Mouse (Mus musculus): ENCODE measurements around the gene Dnajb14. TPM values are rescaled to one million over a fixed set of nuclear protein-coding genes. Genes with fewer than 3 reads are reported as not detected.

Gene Dnajb14
- 1.9 TPM in 2 replicates for polyA plus RNA-seq (2012; rRNA removed)

- 1% methylated on average over 82 of the region's 94 CpGs for WGBS
- Histone ChIP-seq H3K4me1 (ENCODE audit: control insufficient read depth, insufficient read depth, insufficient read length) (peaks cover 5% of the 10 kb centered on the region; the same call in 1 of the 2 replicates), H3K27me3 (ENCODE audit: control insufficient read depth, insufficient read depth, low read length) (no peaks in the 10 kb centered on the region), H3K36me3 (ENCODE audit: control insufficient read depth, insufficient read depth, low read length) (0 out of 2 replicates have a peak, but pooled peaks cover 2% of the 10 kb centered on the region), H3K4me3 (ENCODE audit: extremely low read depth, insufficient read depth, insufficient read length) (peak within 1 kb of the TSS; percentile 74), H3K27ac (ENCODE audit: insufficient read depth, low read length) (peak within 1 kb of the TSS; percentile 84)
- no peak for TF ChIP-seq CTCF (IDR thresholded peaks at IDR 0.05; ENCODE audit: extremely low read depth, insufficient read depth, insufficient read length, insufficient replicate concordance)
- no peak for TF ChIP-seq POLR2A (IDR thresholded peaks at IDR 0.05; ENCODE audit: low read depth, low read length)
- DNase-seq (ENCODE audit: low read depth in 1 of 2, low spot score in 2 of 2): peak in 1 of 2 experiments; percentile 27
Observed at GRCm38 (mm10) chr3:137867437-137868093, at the start of gene Dnajb14. Dnajb14 (plus strand) TSS chr3:137867675.

- no peak overlapping the region for H3K4me3 ChIP-seq (ENCODE audit: extremely low read depth, insufficient read depth, insufficient read length)
- 52% methylated on average over 4 of the region's 4 CpGs for WGBS
- no peak for DNase-seq (ENCODE audit: low read depth in 1 of 2, low spot score in 2 of 2)
- no peaks in the 10 kb centered on the region for H3K36me3 ChIP-seq (ENCODE audit: control insufficient read depth, insufficient read depth, low read length)
- TF ChIP-seq POLR2A (IDR thresholded peaks at IDR 0.05; ENCODE audit: low read depth, low read length): no peak
- TF ChIP-seq CTCF (IDR thresholded peaks at IDR 0.05; ENCODE audit: extremely low read depth, insufficient read depth, insufficient read length, insufficient replicate concordance): no peak
- no peak overlapping the region for H3K27ac ChIP-seq (ENCODE audit: insufficient read depth, low read length)
- peaks cover 3% of the 10 kb centered on the region; the same call in 1 of the 2 replicates for H3K4me1 ChIP-seq (ENCODE audit: control insufficient read depth, insufficient read depth, insufficient read length)
- no peaks in the 10 kb centered on the region for H3K27me3 ChIP-seq (ENCODE audit: control insufficient read depth, insufficient read depth, low read length)
Observed at GRCm38 (mm10) chr3:137818713-137819112, 48.8 kb upstream of the Dnajb14 start.

DNA sequence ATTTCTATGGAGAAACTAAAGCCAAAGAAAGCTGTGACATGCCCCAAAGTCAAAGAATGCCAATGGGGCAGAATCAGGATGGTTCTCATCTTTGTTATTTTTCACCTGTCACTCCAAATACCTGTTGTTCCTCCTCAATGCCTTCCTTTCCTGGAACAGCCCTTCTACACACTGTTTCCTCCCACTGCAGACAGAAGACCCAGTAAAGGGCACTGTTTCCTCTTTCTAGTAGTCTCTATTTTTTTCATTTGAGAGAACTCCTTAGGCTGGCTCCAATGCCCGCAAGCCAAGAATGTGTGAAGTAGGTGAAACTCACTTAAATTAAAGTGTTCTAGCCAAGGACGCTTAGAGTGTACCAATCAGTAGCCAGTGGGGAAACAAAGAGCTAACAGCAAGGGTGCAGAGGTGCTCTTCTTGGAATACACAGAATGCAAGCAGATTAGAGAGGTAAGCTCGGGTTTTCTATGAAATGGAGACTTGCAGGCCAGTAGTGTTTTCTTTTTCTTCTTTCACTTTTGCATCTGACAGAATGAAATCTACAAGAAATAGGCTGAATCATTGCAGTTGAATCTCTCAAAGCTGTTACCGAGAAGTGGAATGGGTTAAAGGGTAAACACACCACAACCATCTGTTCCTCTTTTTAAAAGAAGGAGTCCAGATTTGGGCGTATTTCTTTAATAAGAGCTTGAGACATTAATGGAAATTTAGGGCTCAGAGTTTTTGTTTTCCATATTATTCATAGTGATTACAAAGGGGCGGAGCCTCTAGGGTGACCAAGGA, 46.6 kb upstream of the Dnajb14 start:
- 31% methylated on average over 6 of the region's 6 CpGs for WGBS

DNA sequence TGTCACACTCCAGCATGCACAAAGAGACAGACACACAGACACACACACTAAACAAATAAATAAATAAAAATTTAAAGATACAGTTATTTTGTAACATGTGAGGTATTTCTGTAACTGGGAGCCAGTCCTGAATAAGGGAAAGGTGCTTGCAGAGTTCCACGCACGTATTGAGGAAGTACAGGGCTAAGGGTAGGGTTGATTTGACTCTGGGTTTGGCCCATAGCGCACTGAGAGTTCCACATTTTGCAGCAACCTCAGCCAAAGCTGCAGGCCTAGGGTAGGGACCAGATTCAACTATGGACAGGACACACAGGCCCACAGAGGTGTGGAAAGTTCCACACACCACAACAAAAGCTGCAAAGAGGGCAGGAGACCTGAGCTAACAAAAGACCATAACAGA, 44.2 kb upstream of the Dnajb14 start:
- no peak overlapping the region for H3K27ac ChIP-seq (ENCODE audit: insufficient read depth, low read length)
- no peaks in the 10 kb centered on the region for H3K36me3 ChIP-seq (ENCODE audit: control insufficient read depth, insufficient read depth, low read length)
- H3K4me3 ChIP-seq (ENCODE audit: extremely low read depth, insufficient read depth, insufficient read length): no peak overlapping the region
- WGBS: 51% methylated on average over 3 of the region's 3 CpGs
- no peak for DNase-seq (ENCODE audit: low read depth in 1 of 2, low spot score in 2 of 2)
- peaks cover 3% of the 10 kb centered on the region; the same call in 1 of the 2 replicates for H3K4me1 ChIP-seq (ENCODE audit: control insufficient read depth, insufficient read depth, insufficient read length)
- no peaks in the 10 kb centered on the region for H3K27me3 ChIP-seq (ENCODE audit: control insufficient read depth, insufficient read depth, low read length)
- TF ChIP-seq POLR2A (IDR thresholded peaks at IDR 0.05; ENCODE audit: low read depth, low read length) (no peak), CTCF (IDR thresholded peaks at IDR 0.05; ENCODE audit: extremely low read depth, insufficient read depth, insufficient read length, insufficient replicate concordance) (no peak)

More for the DNA sequence above, 46.6 kb upstream of the Dnajb14 start:
- H3K4me3 ChIP-seq (ENCODE audit: extremely low read depth, insufficient read depth, insufficient read length): no peak overlapping the region
- no peak overlapping the region for H3K27ac ChIP-seq (ENCODE audit: insufficient read depth, low read length)
- H3K4me1 ChIP-seq (ENCODE audit: control insufficient read depth, insufficient read depth, insufficient read length): peaks cover 3% of the 10 kb centered on the region; the same call in 1 of the 2 replicates
- no peaks in the 10 kb centered on the region for H3K27me3 ChIP-seq (ENCODE audit: control insufficient read depth, insufficient read depth, low read length)
- DNase-seq (ENCODE audit: low read depth in 1 of 2, low spot score in 2 of 2): no peak
- TF ChIP-seq CTCF (IDR thresholded peaks at IDR 0.05; ENCODE audit: extremely low read depth, insufficient read depth, insufficient read length, insufficient replicate concordance) (no peak), POLR2A (IDR thresholded peaks at IDR 0.05; ENCODE audit: low read depth, low read length) (no peak)
- H3K36me3 ChIP-seq (ENCODE audit: control insufficient read depth, insufficient read depth, low read length): no peaks in the 10 kb centered on the region

GRCm38 (mm10) chr3:137827678-137828077, 39.8 kb upstream of the Dnajb14 start:
- H3K4me1 ChIP-seq (ENCODE audit: control insufficient read depth, insufficient read depth, insufficient read length): 0 out of 2 replicates have a peak, but pooled peaks cover 2% of the 10 kb centered on the region
- H3K4me3 ChIP-seq (ENCODE audit: extremely low read depth, insufficient read depth, insufficient read length): no peak overlapping the region
- no peaks in the 10 kb centered on the region for H3K36me3 ChIP-seq (ENCODE audit: control insufficient read depth, insufficient read depth, low read length)
- H3K27me3 ChIP-seq (ENCODE audit: control insufficient read depth, insufficient read depth, low read length): no peaks in the 10 kb centered on the region
- no peak for DNase-seq (ENCODE audit: low read depth in 1 of 2, low spot score in 2 of 2)
- H3K27ac ChIP-seq (ENCODE audit: insufficient read depth, low read length): no peak overlapping the region
- TF ChIP-seq CTCF (IDR thresholded peaks at IDR 0.05; ENCODE audit: extremely low read depth, insufficient read depth, insufficient read length, insufficient replicate concordance) (no peak), POLR2A (IDR thresholded peaks at IDR 0.05; ENCODE audit: low read depth, low read length) (no peak)
- 39% methylated on average over 11 of the region's 11 CpGs for WGBS

- peaks cover 9% of the 10 kb centered on the region; the same call in 1 of the 2 replicates for H3K4me1 ChIP-seq (ENCODE audit: control insufficient read depth, insufficient read depth, insufficient read length)
Observed at GRCm38 (mm10) chr3:137831156-137831555, 36.3 kb upstream of the Dnajb14 start.

More at GRCm38 (mm10) chr3:137831156-137831555, 36.3 kb upstream of the Dnajb14 start:
- Histone ChIP-seq H3K27me3 (ENCODE audit: control insufficient read depth, insufficient read depth, low read length) (no peaks in the 10 kb centered on the region), H3K36me3 (ENCODE audit: control insufficient read depth, insufficient read depth, low read length) (no peaks in the 10 kb centered on the region), H3K27ac (ENCODE audit: insufficient read depth, low read length) (no peak overlapping the region), H3K4me3 (ENCODE audit: extremely low read depth, insufficient read depth, insufficient read length) (no peak overlapping the region)
- WGBS: 79% methylated on average over 2 of the region's 2 CpGs
- DNase-seq (ENCODE audit: low read depth in 1 of 2, low spot score in 2 of 2): no peak
- TF ChIP-seq POLR2A (IDR thresholded peaks at IDR 0.05; ENCODE audit: low read depth, low read length) (no peak), CTCF (IDR thresholded peaks at IDR 0.05; ENCODE audit: extremely low read depth, insufficient read depth, insufficient read length, insufficient replicate concordance) (no peak)
